Mouse (Mus musculus) heart, adult 2 months (tissue): ENCODE data around the gene Fgfr1op2. TPM values are rescaled to one million over a fixed set of nuclear protein-coding genes. Genes with fewer than 3 reads are reported as not detected.

ENCODE experiments used
- DNase-seq, 2 experiments: peaks; one replicate each; pipeline ENCODE4 v3.0.0; 2021
- H3K27ac ChIP-seq: fragments of 200-600 bp; 2 replicates; pipeline ENCODE4 v1.8.1; 2022
- H3K27me3 ChIP-seq: fragments of 200-500 bp; 2 replicates; pipeline ENCODE4 v1.6.1; 2012; ENCODE audit warnings: mild to moderate bottlenecking, low read length, inconsistent platforms, mixed read lengths; ENCODE audit not compliant: control insufficient read depth, insufficient read depth
- H3K36me3 ChIP-seq: fragments of 200-500 bp; 2 replicates; pipeline ENCODE4 v1.6.1; 2012; ENCODE audit warnings: low read length, inconsistent platforms; ENCODE audit not compliant: control insufficient read depth, insufficient read depth
- H3K4me1 ChIP-seq: fragments of 200-500 bp; 2 replicates; pipeline ENCODE4 v1.6.1; 2011; ENCODE audit warnings: low read length; ENCODE audit not compliant: control insufficient read depth, insufficient read depth
- H3K4me3 ChIP-seq: fragments of 200-600 bp; 2 replicates; pipeline ENCODE4 v1.8.1; 2022
- H3K79me2 ChIP-seq: fragments of 200-500 bp; replicated peaks from 2 replicates; pipeline ENCODE4 v1.6.1; 2012; ENCODE audit warnings: mild to moderate bottlenecking, inconsistent platforms, low read length, moderate library complexity, mixed read lengths; ENCODE audit not compliant: control insufficient read depth, insufficient read depth
- H3K9ac ChIP-seq: fragments of 200-500 bp; 2 replicates; pipeline ENCODE4 v1.6.1; 2012; ENCODE audit warnings: low read depth, mild to moderate bottlenecking, control low read depth, inconsistent platforms, low read length, mixed read lengths
- CTCF ChIP-seq: fragments of 200-600 bp; IDR thresholded peaks from 2 replicates; pipeline ENCODE4 v1.8.1; 2022; ENCODE audit warnings: antibody characterized with exemption, mild to moderate bottlenecking, moderate library complexity
- EP300 ChIP-seq: fragments of 200-500 bp; IDR thresholded peaks from 2 replicates; pipeline ENCODE4 v1.6.1; 2011; ENCODE audit warnings: low read depth, low read length, control low read depth; ENCODE audit not compliant: insufficient read depth
- POLR2A ChIP-seq: fragments of 200-500 bp; IDR thresholded peaks from 2 replicates; pipeline ENCODE4 v1.6.1; 2011; ENCODE audit warnings: mild to moderate bottlenecking, low read depth, low read length, control low read depth; ENCODE audit not compliant: insufficient read depth
- WGBS: fragments of 180-500 bp; shearing (Covaris S2); methylation state at CpG from one replicate; pipeline ENCODE4 v1.1.7; 2018; 5-methylcytosine and 5-hydroxymethylcytosine counted together
- intact Hi-C: fragments of 180-260 bp; cut with DNase I; formaldehyde crosslinking; loops from one replicate; pipeline ENCODE4 v1.15.1; 2025
- polyA plus RNA-seq: library from polyadenylated mRNA; depleted of rRNA; stranded (reverse); fragments of >200 nt; gene quantifications from 2 replicates; pipeline ENCODE4 v1.2.3, GENCODE M21; 2012
- total RNA-seq, 2 experiments: library from RNA; stranded (reverse); gene quantifications; 2 replicates each; pipeline ENCODE4 v1.2.3; 2021

The Fgfr1op2 gene
- total and polyA plus RNA-seq, 3 experiments, result 31.3 to 72.2 (median 67.5) TPM

GRCm38 (mm10) chr6:146578586-146578985, 1.6 kb downstream of the Fgfr1op2 start:
- Histone ChIP-seq H3K4me3 (peak overlapping the region; percentile 94), H3K79me2 (peaks cover 3% of the 10 kb centered on the region; the same call in 1 of the 2 replicates), H3K27me3 (no peaks in the 10 kb centered on the region), H3K9ac (peak overlapping the region; percentile 93), H3K36me3 (peaks cover 6% of the 10 kb centered on the region), H3K4me1 (peaks cover 9% of the 10 kb centered on the region), H3K27ac (peak overlapping the region; percentile 100)
- WGBS, result 3% methylated on average over 7 of the region's 7 CpGs
- DNase-seq, result peak in 1 of 2 experiments; percentile 8
- no peak for TF ChIP-seq EP300
- TF ChIP-seq POLR2A, result no peak
- no peak for TF ChIP-seq CTCF
- intact Hi-C loops, result loop anchor here (5.0 to 10.0 kb wide), 2 partner anchors 144 to 186 kb away; partner anchors contain the start of gene Stk38l

DNA sequence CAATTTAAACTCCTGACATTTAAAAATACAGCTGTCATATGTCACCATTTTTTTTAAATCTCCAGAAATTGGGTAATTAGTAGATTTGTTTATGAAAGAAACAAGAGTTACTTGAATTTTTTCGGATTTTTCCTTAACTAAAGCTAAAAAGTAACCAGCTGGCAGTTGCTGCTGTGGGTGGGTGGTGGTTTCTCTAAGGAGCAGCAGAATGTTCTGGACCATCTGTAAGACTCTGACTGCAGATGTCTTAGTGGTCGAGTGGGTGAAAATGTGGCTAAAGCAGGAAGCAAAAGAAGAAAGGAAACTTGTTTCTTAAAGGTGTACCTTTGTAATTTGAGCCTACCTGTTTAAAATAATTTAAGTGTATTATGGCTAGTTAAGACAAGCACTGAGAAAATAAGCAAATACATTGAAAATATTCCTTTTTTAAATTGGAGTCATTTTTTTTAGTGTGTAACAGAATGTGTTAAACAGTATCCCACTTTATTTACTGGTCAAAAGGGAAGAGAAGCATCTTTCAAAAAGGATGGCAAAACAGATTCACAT, 3.5 kb downstream of the Fgfr1op2 start:
- Histone ChIP-seq H3K27ac (no peak overlapping the region), H3K4me3 (no peak overlapping the region), H3K36me3 (peaks cover 8% of the 10 kb centered on the region; the same call in 1 of the 2 replicates), H3K9ac (no peak overlapping the region), H3K27me3 (no peaks in the 10 kb centered on the region), H3K79me2 (peaks cover 6% of the 10 kb centered on the region; the same call in 1 of the 2 replicates), H3K4me1 (peaks cover 9% of the 10 kb centered on the region)
- TF ChIP-seq EP300, result no peak
- no peak for TF ChIP-seq CTCF
- no peak for TF ChIP-seq POLR2A
- WGBS, result 21% methylated on average over 2 of the region's 2 CpGs
- DNase-seq, result no peak
- intact Hi-C loops, result no loop called here

GRCm38 (mm10) chr6:146583366-146584046, 6.5 kb downstream of the Fgfr1op2 start:
- no peak overlapping the region for H3K27ac ChIP-seq
- H3K9ac ChIP-seq, result no peak overlapping the region; the same call in 1 of the 2 replicates
- H3K4me3 ChIP-seq, result no peak overlapping the region
- 67% methylated on average over 2 of the region's 2 CpGs for WGBS
- TF ChIP-seq POLR2A (no peak), CTCF (no peak)
- H3K4me1 ChIP-seq, result peaks cover 5% of the 10 kb centered on the region
- intact Hi-C loops, result no loop called here
- DNase-seq, result no peak
- H3K27me3 ChIP-seq, result no peaks in the 10 kb centered on the region
- H3K36me3 ChIP-seq, result peaks cover 4% of the 10 kb centered on the region; the same call in 1 of the 2 replicates
- H3K79me2 ChIP-seq, result peaks cover 6% of the 10 kb centered on the region; the same call in 1 of the 2 replicates

DNA sequence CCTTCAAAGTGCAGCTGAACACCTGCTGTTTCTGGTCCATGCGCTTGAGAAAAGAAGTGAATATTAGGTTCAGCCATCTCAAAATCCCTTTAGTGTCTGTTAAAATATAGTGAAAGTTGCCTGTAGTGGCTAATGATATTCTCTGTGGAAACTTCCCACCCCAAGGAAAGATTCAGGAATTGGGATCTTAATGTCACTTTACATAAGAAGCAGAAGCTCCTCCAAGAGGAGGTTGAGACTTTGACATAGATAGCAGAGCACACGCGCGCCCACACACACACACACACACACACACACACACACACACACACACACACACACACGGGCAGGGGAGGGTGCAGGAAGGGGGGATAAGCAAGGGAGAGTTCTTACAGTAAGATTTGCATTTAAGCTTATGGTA, 8.1 kb downstream of the Fgfr1op2 start:
- no peak overlapping the region for H3K9ac ChIP-seq
- no peak overlapping the region for H3K27ac ChIP-seq
- H3K79me2 ChIP-seq, result peaks cover 6% of the 10 kb centered on the region; the same call in 1 of the 2 replicates
- 94% methylated on average over 5 of the region's 5 CpGs for whole genome bisulfite sequencing
- peaks cover 9% of the 10 kb centered on the region; the same call in 1 of the 2 replicates for H3K36me3 ChIP-seq
- no peak for TF ChIP-seq POLR2A
- no peak for TF ChIP-seq EP300
- TF ChIP-seq CTCF, result no peak
- intact Hi-C loops, result no loop called here
- no peak overlapping the region for H3K4me3 ChIP-seq
- no peaks in the 10 kb centered on the region for H3K27me3 ChIP-seq
- H3K4me1 ChIP-seq, result no peaks in the 10 kb centered on the region; the same call in 1 of the 2 replicates
- DNase-seq, result no peak

DNA sequence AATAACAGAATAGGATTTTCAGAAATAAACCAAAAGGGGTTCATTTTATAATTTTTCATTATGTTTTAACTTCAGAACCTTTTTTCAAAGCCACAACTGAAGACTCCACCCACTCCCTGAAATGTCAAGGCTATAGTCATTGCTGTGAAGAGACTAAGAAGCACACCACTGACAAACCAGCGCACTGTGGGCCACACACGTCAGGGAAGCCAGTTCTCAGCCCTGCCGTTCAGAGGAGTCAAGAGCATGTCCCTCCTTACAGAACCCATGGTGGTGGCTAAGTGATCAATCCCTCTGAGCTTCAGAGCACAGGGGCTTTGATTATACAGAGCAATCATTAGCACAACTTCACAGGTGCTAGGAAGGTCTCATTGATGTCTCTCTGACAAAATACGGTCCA, 25.6 kb downstream of the Fgfr1op2 start:
- TF ChIP-seq POLR2A (no peak), CTCF (no peak), EP300 (no peak)
- no peaks in the 10 kb centered on the region for H3K79me2 ChIP-seq
- 82% methylated on average over 4 of the region's 4 CpGs for WGBS
- H3K27me3 ChIP-seq, result no peaks in the 10 kb centered on the region
- no peak for DNase-seq
- H3K9ac ChIP-seq, result no peak overlapping the region
- no peaks in the 10 kb centered on the region for H3K36me3 ChIP-seq
- no peak overlapping the region for H3K4me3 ChIP-seq
- no peaks in the 10 kb centered on the region for H3K4me1 ChIP-seq
- H3K27ac ChIP-seq, result no peak overlapping the region
- intact Hi-C loops, result no loop called here

- DNase-seq, result no peak
- 70% methylated on average over 10 of the region's 10 CpGs for WGBS
Measured at GRCm38 (mm10) chr6:146603651-146604050, 26.6 kb downstream of the Fgfr1op2 start.

More at GRCm38 (mm10) chr6:146603651-146604050, 26.6 kb downstream of the Fgfr1op2 start:
- intact Hi-C loops, result no loop called here
- no peak for TF ChIP-seq POLR2A
- TF ChIP-seq CTCF, result no peak
- no peak for TF ChIP-seq EP300
- Histone ChIP-seq H3K27me3 (no peaks in the 10 kb centered on the region), H3K79me2 (no peaks in the 10 kb centered on the region), H3K9ac (no peak overlapping the region), H3K4me1 (no peaks in the 10 kb centered on the region), H3K36me3 (no peaks in the 10 kb centered on the region), H3K4me3 (no peak overlapping the region), H3K27ac (no peak overlapping the region)
